Mouse (Mus musculus) kidney, adult 2 months (tissue): ENCODE measurements around the gene Fars2. TPM values are rescaled to one million over a fixed set of nuclear protein-coding genes. Genes with fewer than 3 reads are reported as not detected.

Experiments used
- DNase-seq: peaks from one replicate; pipeline ENCODE4 v3.0.0; 2021
- H3K27ac ChIP-seq: fragments of 200-500 bp; 2 replicates; pipeline ENCODE4 v1.5.1; 2012; ENCODE audit warnings: low read depth, low read length, control low read depth, inconsistent platforms; ENCODE audit not compliant: insufficient read depth
- H3K27me3 ChIP-seq: fragments of 200-500 bp; replicated peaks from 2 replicates; pipeline ENCODE4 v1.6.1; 2012; ENCODE audit warnings: mild to moderate bottlenecking, moderate library complexity, low read length, inconsistent platforms; ENCODE audit not compliant: control insufficient read depth, insufficient read depth
- H3K36me3 ChIP-seq: fragments of 200-500 bp; 2 replicates; pipeline ENCODE4 v1.6.1; 2012; ENCODE audit warnings: mild to moderate bottlenecking, moderate library complexity, low read length, inconsistent platforms; ENCODE audit not compliant: control insufficient read depth, insufficient read depth
- H3K4me1 ChIP-seq: fragments of 200-500 bp; 2 replicates; pipeline ENCODE4 v1.6.1; 2011; ENCODE audit warnings: low read length; ENCODE audit not compliant: control insufficient read depth, insufficient read depth
- H3K4me3 ChIP-seq: fragments of 200-500 bp; 2 replicates; pipeline ENCODE4 v1.5.1; 2011; ENCODE audit warnings: mild to moderate bottlenecking, low read depth, low read length, control low read depth; ENCODE audit not compliant: insufficient read depth
- CTCF ChIP-seq: fragments of 200-500 bp; conservative IDR thresholded peaks from 2 replicates; pipeline ENCODE4 v1.5.1; 2011; ENCODE audit warnings: low read depth, mild to moderate bottlenecking, control low read depth, low read length, moderate library complexity, mixed read lengths; ENCODE audit not compliant: insufficient read depth, insufficient read length
- POLR2A ChIP-seq: fragments of 200-500 bp; IDR thresholded peaks from one replicate; pipeline ENCODE4 v1.6.1; 2011; ENCODE audit warnings: low read depth, low read length, control low read depth
- WGBS: fragments of 180-500 bp; shearing (Covaris S2); methylation state at CpG from one replicate; pipeline ENCODE4 v1.1.7; 2018; 5-methylcytosine and 5-hydroxymethylcytosine counted together
- polyA plus RNA-seq: library from polyadenylated mRNA; depleted of rRNA; stranded (reverse); fragments of >200 nt; gene quantifications from 2 replicates; pipeline ENCODE4 v1.2.3, GENCODE M21; 2012

Gene Fars2
- polyA plus RNA-seq, 1 experiment: 99.1 TPM

DNA sequence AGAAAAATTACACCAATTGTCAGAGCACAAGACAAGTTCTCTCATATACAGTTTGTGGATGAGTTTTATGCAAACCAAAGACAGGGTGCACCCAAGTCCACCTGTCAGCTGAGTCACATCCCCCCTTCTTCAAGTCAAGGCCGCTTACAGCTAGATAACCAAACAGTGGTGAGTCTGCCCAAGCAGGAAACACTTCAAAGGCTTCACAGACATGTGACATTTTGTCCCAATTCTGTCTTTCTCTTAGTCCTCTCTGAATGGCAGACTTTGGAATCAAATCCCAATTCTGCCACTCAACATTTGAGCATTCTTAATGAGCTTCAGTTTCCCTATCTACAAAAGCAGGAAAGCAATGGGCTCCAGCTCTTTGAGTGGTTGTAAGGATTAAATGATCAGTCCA, 562.1 kb downstream of the Fars2 start:
- Histone ChIP-seq H3K27ac (no peak overlapping the region), H3K4me1 (no peaks in the 10 kb centered on the region), H3K27me3 (no peaks in the 10 kb centered on the region), H3K4me3 (no peak overlapping the region), H3K36me3 (no peaks in the 10 kb centered on the region)
- no peak for DNase-seq
- TF ChIP-seq POLR2A (no peak), CTCF (no peak)
- WGBS: 75% methylated on average over 1 of the region's 1 CpGs

DNA sequence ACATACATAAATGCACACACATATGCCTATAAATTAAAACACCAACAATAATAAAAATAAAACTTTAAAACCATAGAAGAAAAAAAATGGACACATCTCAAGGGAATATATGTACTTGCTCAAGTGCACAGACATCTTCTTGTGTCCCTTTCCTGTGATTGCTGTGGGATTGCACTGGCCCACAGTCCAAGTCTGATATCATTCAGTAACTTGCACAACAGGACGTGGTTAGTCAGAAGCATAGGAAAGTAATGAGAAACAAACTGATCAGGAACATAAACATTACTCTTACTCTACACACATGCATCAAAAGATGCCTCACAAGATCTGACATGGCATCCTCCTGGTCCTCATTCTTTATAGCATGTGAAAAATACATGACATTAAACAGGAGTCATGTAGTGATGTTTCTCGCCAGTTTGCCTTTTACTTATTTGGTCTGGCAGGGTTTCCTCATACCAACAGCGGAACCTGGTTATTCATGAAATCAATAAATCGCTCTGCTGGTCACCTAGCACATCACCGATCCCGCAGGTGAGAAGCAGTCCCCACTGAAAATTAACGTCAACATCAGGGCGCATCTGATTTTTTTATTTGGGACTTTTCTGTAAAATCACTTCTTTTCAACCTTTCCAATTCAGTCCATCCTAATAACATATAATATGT, 563.6 kb downstream of the Fars2 start:
- TF ChIP-seq CTCF: no peak
- no peak for TF ChIP-seq POLR2A
- H3K4me3 ChIP-seq: no peak overlapping the region
- no peaks in the 10 kb centered on the region for H3K27me3 ChIP-seq
- no peaks in the 10 kb centered on the region for H3K4me1 ChIP-seq
- DNase-seq: no peak
- H3K36me3 ChIP-seq: no peaks in the 10 kb centered on the region
- WGBS: 82% methylated on average over 8 of the region's 8 CpGs
- H3K27ac ChIP-seq: no peak overlapping the region

DNA sequence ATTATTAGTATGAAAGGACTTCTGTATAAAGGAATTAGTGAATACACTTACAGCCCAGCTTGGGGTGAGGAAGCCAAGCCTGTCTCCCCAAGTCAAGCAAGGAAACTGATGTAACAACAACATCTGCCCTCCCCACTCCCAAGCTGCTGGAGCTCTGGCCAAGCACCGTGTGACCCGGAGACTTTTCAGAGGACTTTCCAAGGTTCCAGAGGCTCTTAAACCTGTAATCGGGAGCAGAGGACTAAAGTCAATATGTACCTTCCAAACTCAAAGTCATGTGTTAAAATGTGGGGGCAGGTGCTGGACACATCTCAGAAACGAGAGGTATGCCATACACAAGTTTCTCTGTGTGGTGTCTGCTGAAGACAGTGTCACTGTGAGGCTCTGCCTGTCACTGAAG, 566.4 kb downstream of the Fars2 start:
- Histone ChIP-seq H3K4me1 (no peaks in the 10 kb centered on the region), H3K4me3 (no peak overlapping the region), H3K27me3 (no peaks in the 10 kb centered on the region), H3K27ac (no peak overlapping the region), H3K36me3 (no peaks in the 10 kb centered on the region)
- TF ChIP-seq POLR2A: no peak
- TF ChIP-seq CTCF: no peak
- 83% methylated on average over 4 of the region's 4 CpGs for WGBS
- DNase-seq: no peak

DNA sequence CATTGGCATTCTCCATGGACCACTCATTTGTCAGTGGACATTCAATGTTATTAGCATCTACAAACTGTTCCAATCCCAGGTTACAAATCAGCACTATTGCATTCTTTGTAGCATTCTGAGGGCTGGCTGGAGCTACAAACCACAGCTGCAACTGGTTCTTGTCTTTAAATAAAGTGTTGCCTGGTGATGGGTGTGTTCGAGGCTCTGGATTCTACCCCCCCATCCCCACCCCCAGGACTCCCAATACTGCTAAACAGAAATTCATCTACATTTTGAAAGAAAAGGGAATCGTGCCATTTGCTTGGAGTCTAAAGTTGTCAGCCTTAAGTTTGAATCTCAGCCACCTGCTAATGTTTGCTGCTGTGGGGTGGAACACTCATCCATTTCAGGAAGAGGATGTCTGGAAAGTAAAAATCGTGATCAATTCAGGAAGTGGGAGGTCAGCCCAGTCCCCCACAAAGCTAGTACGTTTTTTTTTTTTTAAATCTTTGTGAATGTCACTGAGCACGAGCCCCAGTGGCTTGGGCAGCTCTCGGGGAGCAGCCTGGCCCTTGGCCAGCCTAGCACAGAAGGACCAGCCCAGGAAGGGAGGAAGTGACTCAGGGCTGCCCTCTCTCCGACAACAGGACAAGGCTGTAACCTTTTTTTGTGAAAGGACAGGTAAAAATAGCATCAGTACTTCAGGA, 578.4 kb downstream of the Fars2 start:
- Histone ChIP-seq H3K4me3 (no peak overlapping the region), H3K36me3 (no peaks in the 10 kb centered on the region), H3K4me1 (no peaks in the 10 kb centered on the region), H3K27me3 (no peaks in the 10 kb centered on the region), H3K27ac (no peak overlapping the region)
- WGBS: 47% methylated on average over 7 of the region's 7 CpGs
- TF ChIP-seq POLR2A: no peak
- TF ChIP-seq CTCF: no peak
- DNase-seq: peak; percentile 43

GRCm38 (mm10) chr13:36696351-36696771, 579.1 kb downstream of the Fars2 start:
- Histone ChIP-seq H3K27ac (0 out of 2 replicates have a peak overlapping the region, but pooled peaks have one; percentile 12), H3K27me3 (no peaks in the 10 kb centered on the region), H3K36me3 (no peaks in the 10 kb centered on the region), H3K4me1 (no peaks in the 10 kb centered on the region), H3K4me3 (no peak overlapping the region)
- WGBS: 75% methylated on average over 8 of the region's 8 CpGs
- TF ChIP-seq POLR2A (no peak), CTCF (no peak)
- peak; percentile 34 for DNase-seq

GRCm38 (mm10) chr13:36707088-36707690, 590.0 kb downstream of the Fars2 start:
- 66% methylated on average over 3 of the region's 3 CpGs for WGBS
- TF ChIP-seq POLR2A: no peak
- TF ChIP-seq CTCF: no peak

DNA sequence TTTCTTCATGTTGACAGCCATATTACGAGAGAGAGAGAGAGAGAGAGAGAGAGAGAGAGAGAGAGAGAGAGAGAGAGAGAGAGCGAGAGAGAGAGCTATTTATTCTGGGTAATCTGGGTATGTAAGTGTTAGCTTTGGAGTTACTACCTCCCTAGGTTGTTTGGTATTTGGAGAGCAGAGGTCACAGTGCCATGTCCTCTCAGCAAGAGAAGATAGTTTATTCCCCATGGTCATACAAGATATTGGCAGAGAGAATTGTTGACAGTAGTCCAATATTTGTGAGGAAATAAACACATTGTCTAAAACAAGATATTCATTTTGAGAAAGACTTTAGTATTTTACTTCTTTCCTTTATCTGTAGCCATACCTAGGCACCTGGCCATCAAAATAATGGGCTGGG, 596.9 kb downstream of the Fars2 start:
- WGBS: 82% methylated on average over 2 of the region's 2 CpGs
- DNase-seq: no peak

More at GRCm38 (mm10) chr13:36707088-36707690, 590.0 kb downstream of the Fars2 start:
- H3K4me3 ChIP-seq: no peak overlapping the region
- no peak overlapping the region for H3K27ac ChIP-seq
- no peak for DNase-seq
- H3K4me1 ChIP-seq: no peaks in the 10 kb centered on the region
- no peaks in the 10 kb centered on the region for H3K36me3 ChIP-seq
- H3K27me3 ChIP-seq: no peaks in the 10 kb centered on the region; the same call in 1 of the 2 replicates

More for the DNA sequence above, 596.9 kb downstream of the Fars2 start:
- H3K4me3 ChIP-seq: no peak overlapping the region
- H3K27ac ChIP-seq: no peak overlapping the region
- no peak for TF ChIP-seq POLR2A
- H3K4me1 ChIP-seq: no peaks in the 10 kb centered on the region
- H3K27me3 ChIP-seq: no peaks in the 10 kb centered on the region; the same call in 1 of the 2 replicates
- H3K36me3 ChIP-seq: no peaks in the 10 kb centered on the region
